In the genomic region with DNA sequence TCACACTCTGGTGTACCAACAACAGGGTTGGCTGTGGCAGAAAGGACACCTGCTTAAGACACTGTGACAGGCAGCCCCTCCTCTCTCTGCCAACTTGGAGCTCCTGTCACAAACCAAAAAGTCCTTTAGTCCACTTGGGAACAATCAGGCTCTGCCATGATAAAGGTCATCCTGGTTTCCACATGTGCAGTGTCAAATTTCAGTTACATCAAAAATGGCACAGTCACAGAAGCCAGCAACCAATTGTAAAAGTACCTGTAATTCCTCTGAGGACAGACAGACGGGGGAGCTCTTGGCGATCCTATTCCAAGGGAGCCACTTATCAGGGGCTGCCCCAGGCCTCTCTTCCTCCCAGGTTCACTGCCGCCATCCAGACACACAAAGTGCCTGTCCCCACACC, we compare ENCODE assay signal across 17 mouse cellular contexts. TPM values are rescaled to one million over a fixed set of nuclear protein-coding genes. Genes with fewer than 3 reads are reported as not detected.
DNase-seq lines count a peak whose midpoint lies in the region; ATAC-seq and TF ChIP-seq lines count a peak whose summit lies in the region.
"Had no signal": no experiment of that assay in that cellular context is flagged by ENCODE, and none has a peak within 500 bp of the region (broad histone marks: within the 10 kb centered on the region; RNA-seq: fewer than 3 reads in every experiment).

No protein-coding gene starts in this region.

- WGBS in liver, adult 2 months = 22% methylated on average over 3 of the region's 3 CpGs
- WGBS in liver, embryonic 12.5 days (ENCODE audit: insufficient replicate concordance) = 35% methylated on average over 3 of the region's 3 CpGs
- WGBS in heart, adult 2 months = 27% methylated on average over 3 of the region's 3 CpGs
- 11% methylated on average over 3 of the region's 3 CpGs for whole genome bisulfite sequencing in heart, embryonic 16.5 days

- ATAC-seq in liver, embryonic 12.5 days = no peak
- ATAC-seq in heart, embryonic 16.5 days (replicated peaks; ENCODE audit: extremely low read depth, insufficient read depth, low FRiP score) = peak; percentile 58
- ATAC-seq in cerebellum, adult (ENCODE audit: insufficient number of reproducible peaks, low FRiP score, low TSS enrichment) = no peak
- ATAC-seq: forebrain, embryonic 15.5 days; inflammation-experienced regulatory T-cells, adult 6 months; Patski had no signal

- peak overlapping the region; percentile 66 for H3K27ac ChIP-seq in liver, adult 2 months (replicated peaks; ENCODE audit: insufficient read depth, low read depth, low read length)
- H3K27ac ChIP-seq in liver, embryonic 12.5 days = no peak overlapping the region
- H3K27ac ChIP-seq in heart, adult 2 months = peak overlapping the region; percentile 65
- peak overlapping the region; percentile 41 for H3K27ac ChIP-seq in heart, embryonic 16.5 days (ENCODE audit: low read length)
- H3K27ac ChIP-seq in left cerebral cortex, adult 2 months = no peak overlapping the region
- H3K27ac ChIP-seq: embryonic facial prominence, embryonic 10.5 days; forebrain, embryonic 15.5 days; liver, embryonic 15.5 days; neural tube, embryonic 12.5 days had no signal

- TF ChIP-seq POLR2A in liver, adult 2 months (IDR thresholded peaks at IDR 0.05; ENCODE audit: extremely low read depth, insufficient read depth, low read length) = no peak
- no peak for TF ChIP-seq POLR2A in heart, adult 2 months (IDR thresholded peaks at IDR 0.05; ENCODE audit: insufficient read depth, low read depth, low read length)

- intact Hi-C loops in heart, adult 2 months (cut with DNase I) = no loop called here
- intact Hi-C loops in left cerebral cortex, adult 2 months (cut with DNase I) = no loop called here

- peak; percentile 28; the same call in 1 of the 2 replicates for TF ChIP-seq CTCF in liver, adult 2 months (IDR thresholded peaks at IDR 0.05; ENCODE audit: low read depth, low read length)
- peak; percentile 44 for TF ChIP-seq CTCF in heart, adult 2 months (IDR thresholded peaks at IDR 0.05)
- no peak for TF ChIP-seq CTCF in left cerebral cortex, adult 2 months (IDR thresholded peaks at IDR 0.05)

- H3K9me3 ChIP-seq in liver, embryonic 12.5 days (replicated peaks) = no peaks in the 10 kb centered on the region
- no peaks in the 10 kb centered on the region for H3K9me3 ChIP-seq in heart, embryonic 16.5 days (replicated peaks; ENCODE audit: control insufficient read depth, low read length)
- H3K9me3 ChIP-seq: embryonic facial prominence, embryonic 10.5 days; forebrain, embryonic 15.5 days; liver, embryonic 15.5 days; neural tube, embryonic 12.5 days had no signal

- no peaks in the 10 kb centered on the region for H3K36me3 ChIP-seq in liver, adult 2 months (ENCODE audit: control insufficient read depth, insufficient read depth, low read length)
- H3K36me3 ChIP-seq in liver, embryonic 12.5 days = no peaks in the 10 kb centered on the region
- no peaks in the 10 kb centered on the region for H3K36me3 ChIP-seq in heart, adult 2 months (ENCODE audit: control insufficient read depth, insufficient read depth, low read length)
- no peaks in the 10 kb centered on the region for H3K36me3 ChIP-seq in heart, embryonic 16.5 days (ENCODE audit: control insufficient read depth, insufficient read depth)
- H3K36me3 ChIP-seq: embryonic facial prominence, embryonic 10.5 days; forebrain, embryonic 15.5 days; liver, embryonic 15.5 days; neural tube, embryonic 12.5 days had no signal

- TF ChIP-seq EP300 in heart, adult 2 months (IDR thresholded peaks at IDR 0.05; ENCODE audit: insufficient read depth, low read depth, low read length) = no peak

- H3K4me1 ChIP-seq in liver, adult 2 months (ENCODE audit: control insufficient read depth, insufficient read depth, low read length) = peaks cover 34% of the 10 kb centered on the region
- H3K4me1 ChIP-seq in liver, embryonic 12.5 days = peaks cover 71% of the 10 kb centered on the region
- peaks cover 37% of the 10 kb centered on the region for H3K4me1 ChIP-seq in heart, adult 2 months (ENCODE audit: control insufficient read depth, insufficient read depth, low read length)
- H3K4me1 ChIP-seq in heart, embryonic 16.5 days (ENCODE audit: control insufficient read depth, insufficient read depth, low read length) = peaks cover 34% of the 10 kb centered on the region

- DNase-seq in adrenal gland, postnatal 14 days = peak; percentile 27
- DNase-seq in adrenal gland, postnatal 4 days (ENCODE audit: low spot score in 2 of 2) = no peak
- DNase-seq in liver, adult 2 months (ENCODE audit: extremely low read depth, low read depth, low spot score) = peak; percentile 94
- peak in 1 of 2 experiments; percentile 37 for DNase-seq in heart, adult 2 months
- DNase-seq in left cerebral cortex, adult 2 months (ENCODE audit: extremely low spot score in 1 of 2, low spot score in 2 of 2) = no peak
- DNase-seq: cerebellum, adult 9-11 months; kidney, postnatal 10 days had no signal

- no peak overlapping the region for H3K4me3 ChIP-seq in liver, adult 2 months (ENCODE audit: insufficient read depth, low read depth, low read length)
- H3K4me3 ChIP-seq in liver, embryonic 12.5 days = no peak overlapping the region
- no peak overlapping the region for H3K4me3 ChIP-seq in heart, adult 2 months
- H3K4me3 ChIP-seq in heart, embryonic 16.5 days (ENCODE audit: low read length) = no peak overlapping the region
- no peak overlapping the region for H3K4me3 ChIP-seq in left cerebral cortex, adult 2 months
- H3K4me3 ChIP-seq: embryonic facial prominence, embryonic 10.5 days; erythroblast, embryonic 14.5 days; forebrain, embryonic 15.5 days; liver, embryonic 15.5 days; neural tube, embryonic 12.5 days had no signal

- H3K79me2 ChIP-seq in liver, adult 2 months (ENCODE audit: control insufficient read depth, insufficient read depth, low read length) = peaks cover 70% of the 10 kb centered on the region
- H3K79me2 ChIP-seq in heart, adult 2 months (replicated peaks; ENCODE audit: control insufficient read depth, insufficient read depth, low read length) = peaks cover 13% of the 10 kb centered on the region

- no peak overlapping the region for H3K4me2 ChIP-seq in liver, embryonic 12.5 days
- H3K4me2 ChIP-seq in heart, embryonic 16.5 days (ENCODE audit: low read depth, low read length) = peak overlapping the region; percentile 16; the same call in 1 of the 2 replicates
- H3K4me2 ChIP-seq: forebrain, embryonic 15.5 days; liver, embryonic 15.5 days; neural tube, embryonic 12.5 days had no signal

- no peak overlapping the region for H3K9ac ChIP-seq in liver, adult 2 months (ENCODE audit: low read depth, low read length)
- H3K9ac ChIP-seq in liver, embryonic 12.5 days = no peak overlapping the region
- no peak overlapping the region for H3K9ac ChIP-seq in heart, adult 2 months (ENCODE audit: low read depth, low read length)
- H3K9ac ChIP-seq in heart, embryonic 16.5 days (ENCODE audit: low read length) = no peak overlapping the region
- H3K9ac ChIP-seq: forebrain, embryonic 15.5 days; liver, embryonic 15.5 days; neural tube, embryonic 12.5 days had no signal

- H3K27me3 ChIP-seq in liver, adult 2 months (ENCODE audit: control insufficient read depth, insufficient read depth, low read length) = no peaks in the 10 kb centered on the region
- no peaks in the 10 kb centered on the region for H3K27me3 ChIP-seq in liver, embryonic 12.5 days (replicated peaks)
- no peaks in the 10 kb centered on the region for H3K27me3 ChIP-seq in heart, adult 2 months (ENCODE audit: control insufficient read depth, insufficient read depth, low read length)
- no peaks in the 10 kb centered on the region for H3K27me3 ChIP-seq in heart, embryonic 16.5 days (ENCODE audit: control insufficient read depth, insufficient read depth, low read length)
- H3K27me3 ChIP-seq: forebrain, embryonic 15.5 days; liver, embryonic 15.5 days; neural tube, embryonic 12.5 days; Patski had no signal

RNA-seq across cellular contexts. Expression of gene Taf4, which starts 17.1 kb away (rescaled TPM):
- total RNA-seq in adrenal gland, postnatal 14 days (2021) = 20.7 and 21.6 TPM in 2 replicates
- 10 to 100 TPM; 22.7 to 26.0 TPM for total RNA-seq in adrenal gland, postnatal 4 days (2021)
- 4.0 and 4.2 TPM in 2 replicates for total RNA-seq in liver, adult 2 months (2014; rRNA removed)
- polyA plus RNA-seq in liver, adult 2 months (2012; rRNA removed) = 3.9 and 4.3 TPM in 2 replicates
- 2.2 and 2.6 TPM in 2 replicates for polyA plus RNA-seq in liver, embryonic 12.5 days (2016; fragmentation: Nextera tagmentation; extraction: Ambion mirVana)
- total RNA-seq in heart, adult 2 months (2021) = 10 to 100 TPM; 16.4 to 20.5 TPM
- polyA plus RNA-seq in heart, adult 2 months (2012; rRNA removed) = 7.4 and 8.6 TPM in 2 replicates
- 2.1 TPM in 2 replicates for polyA plus RNA-seq in heart, embryonic 16.5 days (2015; fragmentation: Nextera tagmentation; extraction: Ambion mirVana)
- total RNA-seq in left cerebral cortex, adult 2 months (2021) = 10 to 100 TPM; 18.5 to 22.1 TPM

Comparison
In these comparisons a context has a peak if more than half of its experiments do, and no peak if none do; other contexts are left out.
1. DNase-seq: peak in adrenal gland, postnatal 14 days (single experiment) and liver, adult 2 months (single experiment); none in adrenal gland, postnatal 4 days (0 of 2) and left cerebral cortex, adult 2 months (0 of 2).
2. H3K27ac ChIP-seq: peak in liver, adult 2 months (single experiment), heart, adult 2 months (single experiment) and heart, embryonic 16.5 days (single experiment); none in liver, embryonic 12.5 days (single experiment) and left cerebral cortex, adult 2 months (single experiment).